Comparison of ENCODE assay signal across 9 mouse cellular contexts in genomic region chr4:141752076-141752421, GRCm38 (mm10). TPM values are rescaled to one million over a fixed set of nuclear protein-coding genes. Genes with fewer than 3 reads are reported as not detected.
DNase-seq lines count a peak whose midpoint lies in the region; ATAC-seq and TF ChIP-seq lines count a peak whose summit lies in the region.
"Had no signal": no experiment of that assay in that cellular context is flagged by ENCODE, and none has a peak within 500 bp of the region (broad histone marks: within the 10 kb centered on the region; RNA-seq: fewer than 3 reads in every experiment).

No protein-coding gene starts in this region.

- intact Hi-C loops in gastrocnemius, postnatal 36 days (cut with DNase I): no loop called here

- H3K9me3 ChIP-seq in kidney, embryonic 15.5 days (replicated peaks): no peaks in the 10 kb centered on the region
- H3K9me3 ChIP-seq in heart, embryonic 15.5 days (replicated peaks): no peaks in the 10 kb centered on the region

- no peaks in the 10 kb centered on the region for H3K36me3 ChIP-seq in kidney, embryonic 15.5 days
- no peaks in the 10 kb centered on the region for H3K36me3 ChIP-seq in heart, embryonic 15.5 days

- no peak for TF ChIP-seq POLR2A in bone marrow, adult 2 months (IDR thresholded peaks at IDR 0.05; ENCODE audit: borderline replicate concordance, control insufficient read depth, low read depth, low read length)

- peak; percentile 86 for ATAC-seq in kidney, embryonic 15.5 days (replicated peaks; ENCODE audit: low FRiP score)
- ATAC-seq in heart, embryonic 15.5 days (replicated peaks; ENCODE audit: insufficient number of reproducible peaks, insufficient read depth, low FRiP score, low read depth): 0 out of 2 replicates have a peak, but pooled peaks have one; percentile 45
- ATAC-seq in megakaryocyte progenitor cell, adult 5-6 weeks (replicated peaks; ENCODE audit: poor library complexity): peak; percentile 79

- H3K9ac ChIP-seq in kidney, embryonic 15.5 days: no peak overlapping the region
- H3K9ac ChIP-seq in heart, embryonic 15.5 days: no peak overlapping the region

- no peak for DNase-seq in kidney, adult 9 months
- DNase-seq in gastrocnemius, postnatal 36 days: no peak
- no peak for DNase-seq in thymus, adult 18-20 months
- DNase-seq in frontal cortex, postnatal 14 days (ENCODE audit: low spot score in 2 of 2): no peak

- 4% methylated on average over 4 of the region's 4 CpGs for WGBS in kidney, embryonic 15.5 days
- 18% methylated on average over 4 of the region's 4 CpGs for WGBS in bone marrow, adult 2 months
- 8% methylated on average over 4 of the region's 4 CpGs for WGBS in heart, embryonic 15.5 days

- no peak overlapping the region for H3K4me3 ChIP-seq in kidney, embryonic 15.5 days (replicated peaks)
- no peak overlapping the region for H3K4me3 ChIP-seq in bone marrow, adult 2 months (replicated peaks; ENCODE audit: control insufficient read depth, low read depth, low read length)
- no peak overlapping the region for H3K4me3 ChIP-seq in heart, embryonic 15.5 days

- H3K4me2 ChIP-seq in kidney, embryonic 15.5 days: no peak overlapping the region
- H3K4me2 ChIP-seq in heart, embryonic 15.5 days: no peak overlapping the region

- TF ChIP-seq CTCF in bone marrow, adult 2 months (IDR thresholded peaks at IDR 0.05; ENCODE audit: control insufficient read depth, insufficient read depth, low read length): no peak

- peaks cover 5% of the 10 kb centered on the region; the same call in 1 of the 2 replicates for H3K4me1 ChIP-seq in kidney, embryonic 15.5 days
- H3K4me1 ChIP-seq in bone marrow, adult 2 months (ENCODE audit: control insufficient read depth, insufficient read depth, low read length): no peaks in the 10 kb centered on the region; the same call in 1 of the 2 replicates
- H3K4me1 ChIP-seq in heart, embryonic 15.5 days (replicated peaks): peaks cover 16% of the 10 kb centered on the region

- 0 out of 2 replicates have a peak, but pooled peaks cover 3% of the 10 kb centered on the region for H3K27me3 ChIP-seq in kidney, embryonic 15.5 days
- no peaks in the 10 kb centered on the region for H3K27me3 ChIP-seq in heart, embryonic 15.5 days

- peak overlapping the region; percentile 13; the same call in 1 of the 2 replicates for H3K27ac ChIP-seq in kidney, embryonic 15.5 days
- H3K27ac ChIP-seq in bone marrow, adult 2 months (ENCODE audit: control insufficient read depth, insufficient read depth, low read depth, low read length, poor library complexity): peak overlapping the region; percentile 95
- H3K27ac ChIP-seq in heart, embryonic 15.5 days: no peak overlapping the region

RNA-seq across cellular contexts. Expression of gene Agmat, which starts 5.6 kb away (rescaled TPM):
- polyA plus RNA-seq in kidney, embryonic 15.5 days (2015; fragmentation: Nextera tagmentation; extraction: Ambion mirVana): 1.7 and 2.4 TPM in 2 replicates
- polyA plus RNA-seq in bone marrow, adult 2 months (2011; ENCODE audit: insufficient read depth, insufficient read length, low replicate concordance, missing spikeins): 1.8 TPM in 1 of 2 replicates, not detected in the other
- 0.57 and 0.80 TPM in 2 replicates for polyA plus RNA-seq in heart, embryonic 15.5 days (2015; fragmentation: Nextera tagmentation; extraction: Ambion mirVana)
- total RNA-seq in megakaryocyte progenitor cell, adult 5-6 weeks (2015): not detected in 2 replicates
- not detected in 2 replicates for total RNA-seq in megakaryocyte progenitor cell, adult 5-6 weeks (2017)
- under 1 TPM in 1 of 2 experiments, not detected in 1; 0.23 TPM for total RNA-seq in gastrocnemius, postnatal 36 days (2021)
- total RNA-seq: hematopoietic stem cell, adult 5-6 weeks had no signal

RNA-seq across cellular contexts. Expression of gene Ddi2, which starts 28.8 kb away (rescaled TPM):
- polyA plus RNA-seq in kidney, embryonic 15.5 days (2015; fragmentation: Nextera tagmentation; extraction: Ambion mirVana): 20.3 and 21.8 TPM in 2 replicates
- polyA plus RNA-seq in bone marrow, adult 2 months (2011; ENCODE audit: insufficient read depth, insufficient read length, low replicate concordance, missing spikeins): 14.5 and 20.4 TPM in 2 replicates
- polyA plus RNA-seq in heart, embryonic 15.5 days (2015; fragmentation: Nextera tagmentation; extraction: Ambion mirVana): 13.6 and 16.6 TPM in 2 replicates
- total RNA-seq in megakaryocyte progenitor cell, adult 5-6 weeks (2015): 15.0 and 18.7 TPM in 2 replicates
- 23.7 and 29.4 TPM in 2 replicates for total RNA-seq in megakaryocyte progenitor cell, adult 5-6 weeks (2017)
- 10 to 100 TPM; 38.7 to 50.5 TPM for total RNA-seq in gastrocnemius, postnatal 36 days (2021)

RNA-seq across cellular contexts. Expression of gene Dnajc16, which starts 38.7 kb away (rescaled TPM):
- polyA plus RNA-seq in kidney, embryonic 15.5 days (2015; fragmentation: Nextera tagmentation; extraction: Ambion mirVana): 5.2 and 5.5 TPM in 2 replicates
- polyA plus RNA-seq in bone marrow, adult 2 months (2011; ENCODE audit: insufficient read depth, insufficient read length, low replicate concordance, missing spikeins): 4.9 and 9.0 TPM in 2 replicates
- polyA plus RNA-seq in heart, embryonic 15.5 days (2015; fragmentation: Nextera tagmentation; extraction: Ambion mirVana): 3.7 and 4.8 TPM in 2 replicates
- 4.8 and 6.5 TPM in 2 replicates for total RNA-seq in megakaryocyte progenitor cell, adult 5-6 weeks (2015)
- 5.9 and 6.4 TPM in 2 replicates for total RNA-seq in megakaryocyte progenitor cell, adult 5-6 weeks (2017)
- total RNA-seq in gastrocnemius, postnatal 36 days (2021): 10 to 100 TPM; 10.7 to 11.1 TPM

RNA-seq across cellular contexts. Expression of gene Casp9, which starts 41.4 kb away (rescaled TPM):
- 23.7 and 25.8 TPM in 2 replicates for polyA plus RNA-seq in kidney, embryonic 15.5 days (2015; fragmentation: Nextera tagmentation; extraction: Ambion mirVana)
- polyA plus RNA-seq in bone marrow, adult 2 months (2011; ENCODE audit: insufficient read depth, insufficient read length, low replicate concordance, missing spikeins): 9.2 and 20.7 TPM in 2 replicates
- 14.1 and 19.7 TPM in 2 replicates for polyA plus RNA-seq in heart, embryonic 15.5 days (2015; fragmentation: Nextera tagmentation; extraction: Ambion mirVana)
- total RNA-seq in megakaryocyte progenitor cell, adult 5-6 weeks (2015): 5.8 and 6.4 TPM in 2 replicates
- 8.1 and 9.3 TPM in 2 replicates for total RNA-seq in megakaryocyte progenitor cell, adult 5-6 weeks (2017)
- total RNA-seq in gastrocnemius, postnatal 36 days (2021): 1 to 10 TPM; 1.9 to 2.2 TPM
